ENCODE assay signal across 7 mouse cellular contexts in the genomic region with DNA sequence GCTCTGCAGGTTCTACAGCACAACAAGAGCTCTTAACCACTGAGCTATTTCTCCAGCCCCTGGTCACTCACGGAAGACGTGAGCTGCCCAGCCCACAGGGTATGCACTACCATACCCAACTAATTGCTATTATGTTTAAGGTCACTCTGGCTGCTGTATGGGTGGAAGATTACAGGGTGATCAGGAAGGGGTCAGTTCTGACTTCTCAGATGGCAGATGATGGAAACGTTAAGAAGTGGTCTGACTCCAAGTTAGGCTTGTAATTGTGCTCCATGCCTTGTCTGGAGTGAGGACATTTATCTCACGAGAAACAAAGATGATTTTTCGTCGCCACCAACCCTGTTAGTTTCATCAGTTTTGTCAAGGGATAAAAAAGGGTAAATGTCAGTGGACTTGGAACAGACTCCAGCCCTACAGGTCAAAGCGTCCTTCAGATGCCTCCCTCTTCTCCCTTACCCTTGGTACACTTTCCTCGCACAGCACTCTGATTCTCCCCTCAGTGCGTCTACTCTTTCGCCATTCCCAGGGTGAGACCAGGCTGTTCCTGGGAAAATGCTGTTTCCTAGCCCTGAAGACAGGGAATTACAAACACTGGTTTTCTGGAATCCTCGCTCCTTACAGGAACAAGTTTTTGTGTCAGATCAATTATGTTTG. TPM values are rescaled to one million over a fixed set of nuclear protein-coding genes. Genes with fewer than 3 reads are reported as not detected.
A peak's percentile ranks its signal among the peaks of the same experiment; 100 is the strongest.
DNase-seq lines count a peak whose midpoint lies in the region; ATAC-seq and TF ChIP-seq lines count a peak whose summit lies in the region.

No protein-coding gene starts in this region.

- no peak for DNase-seq in spleen, adult 2 months (ENCODE audit: low read depth in 1 of 2, low spot score in 2 of 2)
- DNase-seq in spleen, postnatal 10 days (ENCODE audit: low spot score in 2 of 2): no peak
- DNase-seq in limb, embryonic 10.5 days (ENCODE audit: low spot score): peak; percentile 62
- no peak for DNase-seq in cerebellum, postnatal 4 days (ENCODE audit: low spot score in 2 of 2)
- DNase-seq in right cerebral cortex, adult 2 months (ENCODE audit: low spot score in 2 of 2): no peak

- no peaks in the 10 kb centered on the region for H3K9me3 ChIP-seq in limb, embryonic 10.5 days (replicated peaks)
- H3K9me3 ChIP-seq in neural tube, embryonic 15.5 days (replicated peaks): no peaks in the 10 kb centered on the region

- WGBS in spleen, adult 2 months: 31% methylated on average over 11 of the region's 11 CpGs
- WGBS in limb, embryonic 10.5 days: 9% methylated on average over 11 of the region's 11 CpGs
- WGBS in neural tube, embryonic 15.5 days: 12% methylated on average over 11 of the region's 11 CpGs

- H3K4me2 ChIP-seq in neural tube, embryonic 15.5 days: peak overlapping the region; percentile 74

- no peaks in the 10 kb centered on the region; the same call in none of the 2 replicates for H3K4me1 ChIP-seq in spleen, adult 2 months (ENCODE audit: control insufficient read depth, insufficient read depth, insufficient read length)
- H3K4me1 ChIP-seq in limb, embryonic 10.5 days: peaks cover 16% of the 10 kb centered on the region
- peaks cover 16% of the 10 kb centered on the region for H3K4me1 ChIP-seq in neural tube, embryonic 15.5 days

- no peaks in the 10 kb centered on the region for H3K27me3 ChIP-seq in spleen, adult 2 months (ENCODE audit: control insufficient read depth, insufficient read depth, low read length)
- H3K27me3 ChIP-seq in limb, embryonic 10.5 days (ENCODE audit: low read depth, poor library complexity, severe bottlenecking): no peaks in the 10 kb centered on the region
- no peaks in the 10 kb centered on the region for H3K27me3 ChIP-seq in neural tube, embryonic 15.5 days (replicated peaks)

- TF ChIP-seq POLR2A in spleen, adult 2 months (IDR thresholded peaks at IDR 0.05; ENCODE audit: low read depth, low read length): no peak

- peak overlapping the region; percentile 69 for H3K4me3 ChIP-seq in spleen, adult 2 months (ENCODE audit: extremely low read depth, insufficient read depth, insufficient read length)
- peak overlapping the region; percentile 66 for H3K4me3 ChIP-seq in limb, embryonic 10.5 days
- H3K4me3 ChIP-seq in neural tube, embryonic 15.5 days (replicated peaks): peak overlapping the region; percentile 80

- TF ChIP-seq CTCF in spleen, adult 2 months (IDR thresholded peaks at IDR 0.05; ENCODE audit: extremely low read depth, insufficient read depth, insufficient read length, insufficient replicate concordance): no peak

- peak; percentile 67 for ATAC-seq in erythroblast, adult 5-6 weeks (replicated peaks; ENCODE audit: low FRiP score, poor library complexity, severe bottlenecking)
- 0 out of 2 replicates have a peak, but pooled peaks have one; percentile 26 for ATAC-seq in neural tube, embryonic 15.5 days (ENCODE audit: low FRiP score)

- H3K9ac ChIP-seq in neural tube, embryonic 15.5 days (replicated peaks): peak overlapping the region; percentile 80

- peaks cover 9% of the 10 kb centered on the region for H3K36me3 ChIP-seq in spleen, adult 2 months (ENCODE audit: control insufficient read depth, insufficient read depth, low read length)
- peaks cover 25% of the 10 kb centered on the region for H3K36me3 ChIP-seq in limb, embryonic 10.5 days
- H3K36me3 ChIP-seq in neural tube, embryonic 15.5 days: peaks cover 9% of the 10 kb centered on the region; the same call in 1 of the 2 replicates

- H3K27ac ChIP-seq in spleen, adult 2 months (ENCODE audit: insufficient read depth, low read length): no peak overlapping the region
- peak overlapping the region; percentile 93 for H3K27ac ChIP-seq in limb, embryonic 10.5 days
- H3K27ac ChIP-seq in neural tube, embryonic 15.5 days (replicated peaks): peak overlapping the region; percentile 62

RNA-seq across cellular contexts. Expression of gene Blvra, which starts 0.6 kb away (rescaled TPM):
- 7.3 and 11.3 TPM in 2 replicates for polyA plus RNA-seq in spleen, adult 2 months (2012; rRNA removed)
- 2.1 and 29.7 TPM in 2 replicates for total RNA-seq in erythroblast, adult 5-6 weeks (2015; ENCODE audit: low replicate concordance)
- 18.3 and 26.8 TPM in 2 replicates for total RNA-seq in erythroblast, adult 5-6 weeks (2017; ENCODE audit: low replicate concordance)
- 30.9 and 31.7 TPM in 2 replicates for polyA plus RNA-seq in limb, embryonic 10.5 days (2016; fragmentation: Nextera tagmentation; extraction: Ambion mirVana)
- 34.4 and 40.9 TPM in 2 replicates for polyA plus RNA-seq in neural tube, embryonic 15.5 days (2015; fragmentation: Nextera tagmentation; extraction: Ambion mirVana)
